Mouse (Mus musculus) skeletal muscle tissue, postnatal 0 days (tissue): Measurements from ENCODE around the gene Gm4565. TPM values are rescaled to one million over a fixed set of nuclear protein-coding genes. Genes with fewer than 3 reads are reported as not detected.

Source experiments
- polyA plus RNA-seq: library from polyadenylated mRNA; unstranded; fragments of >200 nt; fragmentation: Nextera tagmentation; extraction: Ambion mirVana; gene quantifications from 2 replicates; pipeline ENCODE4 v1.2.1, GENCODE M21; 2015

Gm4565 gene
- not detected in 2 replicates for polyA plus RNA-seq

GRCm38 (mm10) chr7:22588027-22588426 is at the start of gene Gm4565:
Gene Gm4565, minus strand, starts transcription at chr7:22588127.

GRCm38 (mm10) chr7:22565243-22565642 is 22.7 kb downstream of the Gm4565 start, which contains the start of gene Gm4201:
Gene Gm4201, minus strand, starts transcription at chr7:22565343.

GRCm38 (mm10) chr7:22534787-22535186 is 53.1 kb downstream of the Gm4565 start, which contains the start of gene Gm8677:
Gene Gm8677, minus strand, starts transcription at chr7:22534887.

Other genes with a start within 250 kb of the Gm4565 start
- not detected in 2 replicates for gene Gm8660, start 217.1 kb downstream of the Gm4565 start, polyA plus RNA-seq
- gene Vmn1r148, start 174.5 kb downstream of the Gm4565 start, polyA plus RNA-seq: not detected in 2 replicates
- gene Vmn1r149, start 149.9 kb downstream of the Gm4565 start, polyA plus RNA-seq: not detected in 2 replicates
- gene Gm10665, start 124.1 kb downstream of the Gm4565 start, polyA plus RNA-seq: not detected in 2 replicates
- gene Vmn1r151, start 88.4 kb downstream of the Gm4565 start, polyA plus RNA-seq: not detected in 2 replicates
- not detected in 2 replicates for gene Vmn1r152, start 65.2 kb downstream of the Gm4565 start, polyA plus RNA-seq
- gene Gm8677, start 53.2 kb downstream of the Gm4565 start, polyA plus RNA-seq: not detected in 2 replicates
- not detected in 2 replicates for gene Gm4201, start 22.8 kb downstream of the Gm4565 start, polyA plus RNA-seq
- gene Vmn1r155, start 69.9 kb upstream of the Gm4565 start, polyA plus RNA-seq: not detected in 2 replicates
- gene Gm8693, start 104.2 kb upstream of the Gm4565 start, polyA plus RNA-seq: not detected in 2 replicates
- not detected in 2 replicates for gene Gm4567, start 131.6 kb upstream of the Gm4565 start, polyA plus RNA-seq
- gene Vmn1r157, start 173.6 kb upstream of the Gm4565 start, polyA plus RNA-seq: not detected in 2 replicates
- gene Vmn1r158, start 202.7 kb upstream of the Gm4565 start, polyA plus RNA-seq: not detected in 2 replicates